Mouse (Mus musculus) heart, embryonic 13.5 days (tissue): ENCODE results near the gene Gins2. TPM values are rescaled to one million over a fixed set of nuclear protein-coding genes. Genes with fewer than 3 reads are reported as not detected.

ENCODE experiments used
- ATAC-seq: fragments of 200-750 bp; cut with Nextera tagmentation; 2 replicates; pipeline ENCODE4 v1.8.0; 2017; ENCODE audit warnings: moderate TSS enrichment; ENCODE audit not compliant: insufficient number of reproducible peaks, low FRiP score, low TSS enrichment; ENCODE audit errors: extremely low read depth
- H3K27ac ChIP-seq: fragments of 300-500 bp; sonication (generic); replicated peaks from 2 replicates; pipeline ENCODE4 v1.5.1; 2015; ENCODE audit warnings: moderate library complexity, mild to moderate bottlenecking, inconsistent platforms
- H3K27me3 ChIP-seq: fragments of 300-500 bp; sonication (generic); replicated peaks from 2 replicates; pipeline ENCODE4 v1.6.1; 2015; ENCODE audit warnings: mild to moderate bottlenecking, inconsistent platforms
- H3K36me3 ChIP-seq: fragments of 300-500 bp; sonication (generic); 2 replicates; pipeline ENCODE4 v1.6.1; 2015; ENCODE audit warnings: mild to moderate bottlenecking, inconsistent platforms
- H3K4me1 ChIP-seq: fragments of 300-500 bp; sonication (generic); 2 replicates; pipeline ENCODE4 v1.6.1; 2015; ENCODE audit warnings: inconsistent platforms
- H3K4me2 ChIP-seq: fragments of 300-500 bp; sonication (generic); 2 replicates; pipeline ENCODE4 v1.6.1; 2015; ENCODE audit warnings: inconsistent platforms, mild to moderate bottlenecking, moderate library complexity
- H3K4me3 ChIP-seq: fragments of 300-500 bp; sonication (generic); 2 replicates; pipeline ENCODE4 v1.5.1; 2015; ENCODE audit warnings: moderate library complexity, mild to moderate bottlenecking, inconsistent platforms
- H3K9ac ChIP-seq: fragments of 300-500 bp; sonication (generic); 2 replicates; pipeline ENCODE4 v1.6.1; 2015; ENCODE audit warnings: inconsistent platforms, mild to moderate bottlenecking, moderate library complexity
- H3K9me3 ChIP-seq: fragments of 300-500 bp; sonication (generic); 2 replicates; pipeline ENCODE4 v1.6.1; 2016; ENCODE audit warnings: inconsistent platforms
- WGBS: fragments of 180-500 bp; shearing (Covaris S2); methylation state at CpG from one replicate; pipeline ENCODE4 v1.1.7; 2015; ENCODE audit warnings: mixed read lengths; 5-methylcytosine and 5-hydroxymethylcytosine counted together
- polyA plus RNA-seq: library from polyadenylated mRNA; unstranded; fragments of >200 nt; fragmentation: Nextera tagmentation; extraction: Ambion mirVana; gene quantifications from 2 replicates; pipeline ENCODE4 v1.2.1, GENCODE M21; 2015

The Gins2 gene
- polyA plus RNA-seq, 1 experiment from 2014 or later = 79.8 TPM

DNA sequence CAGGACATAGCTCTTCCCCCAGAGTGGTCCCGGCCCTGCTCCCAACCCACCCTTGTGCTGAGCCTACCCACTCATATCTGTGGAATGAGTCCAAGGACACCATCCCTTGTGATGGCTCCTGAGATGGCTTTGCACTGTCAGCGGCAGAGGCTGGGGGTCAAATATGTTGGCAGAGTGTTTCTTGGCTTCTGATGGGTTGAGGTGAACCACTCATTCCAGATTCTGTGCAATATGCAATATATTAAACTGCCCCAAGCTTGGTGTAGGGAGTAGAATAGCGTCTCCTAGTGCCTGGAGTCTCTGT, 37.5 kb downstream of the Gins2 start:
- H3K4me1 ChIP-seq = peaks cover 100% of the 10 kb centered on the region
- H3K27me3 ChIP-seq = no peaks in the 10 kb centered on the region
- H3K4me3 ChIP-seq = no peak overlapping the region
- H3K4me2 ChIP-seq = peak overlapping the region; percentile 63
- WGBS = 65% methylated on average over 3 of the region's 3 CpGs
- no peak for ATAC-seq
- H3K9me3 ChIP-seq = no peaks in the 10 kb centered on the region
- peaks cover 26% of the 10 kb centered on the region for H3K36me3 ChIP-seq
- H3K27ac ChIP-seq = peak overlapping the region; percentile 94
- peak overlapping the region; percentile 71 for H3K9ac ChIP-seq

- H3K27ac ChIP-seq = peak overlapping the region; percentile 94
- peak overlapping the region; percentile 73 for H3K9ac ChIP-seq
- ATAC-seq = peak; percentile 21; the same call in 1 of the 2 replicates
- no peaks in the 10 kb centered on the region for H3K27me3 ChIP-seq
- peaks cover 26% of the 10 kb centered on the region for H3K36me3 ChIP-seq
- peak overlapping the region; percentile 26 for H3K4me3 ChIP-seq
- H3K4me1 ChIP-seq = peaks cover 100% of the 10 kb centered on the region
- WGBS = 51% methylated on average over 11 of the region's 11 CpGs
- peak overlapping the region; percentile 63 for H3K4me2 ChIP-seq
- no peaks in the 10 kb centered on the region for H3K9me3 ChIP-seq
Observed at GRCm38 (mm10) chr8:120550937-120551676, 38.0 kb downstream of the Gins2 start.

DNA sequence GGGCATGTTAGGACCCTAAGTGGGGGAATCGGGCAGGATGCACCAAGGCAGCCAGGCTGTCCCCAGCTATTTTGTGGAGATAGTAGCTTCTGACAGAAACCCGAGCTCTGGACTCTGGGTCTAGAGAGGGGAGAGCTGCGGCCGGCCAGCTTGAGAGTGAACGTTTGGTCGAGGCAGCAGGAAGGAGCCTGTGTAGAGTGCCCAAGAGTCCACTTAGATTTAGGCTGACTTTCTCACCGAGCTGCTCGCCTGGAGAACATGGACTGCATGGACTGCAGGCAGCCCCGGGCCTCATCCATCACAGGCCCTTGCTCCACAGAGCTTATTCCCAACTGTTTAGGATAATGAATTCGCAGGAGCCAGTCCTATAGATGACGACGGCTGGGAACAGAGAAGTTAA, 38.7 kb downstream of the Gins2 start:
- H3K4me2 ChIP-seq = peak overlapping the region; percentile 63
- peak overlapping the region; percentile 94 for H3K27ac ChIP-seq

GRCm38 (mm10) chr8:120549922-120550321, 39.2 kb downstream of the Gins2 start:
- Histone ChIP-seq H3K4me3 (peak overlapping the region; percentile 13), H3K36me3 (peaks cover 25% of the 10 kb centered on the region), H3K27me3 (no peaks in the 10 kb centered on the region), H3K9me3 (no peaks in the 10 kb centered on the region), H3K4me1 (peaks cover 100% of the 10 kb centered on the region), H3K4me2 (peak overlapping the region; percentile 63), H3K9ac (peak overlapping the region; percentile 73), H3K27ac (peak overlapping the region; percentile 94)
- 27% methylated on average over 11 of the region's 11 CpGs for WGBS
- ATAC-seq = no peak

More for the DNA sequence above, 38.7 kb downstream of the Gins2 start:
- Histone ChIP-seq H3K36me3 (peaks cover 27% of the 10 kb centered on the region), H3K4me1 (peaks cover 100% of the 10 kb centered on the region), H3K9me3 (no peaks in the 10 kb centered on the region), H3K27me3 (no peaks in the 10 kb centered on the region), H3K4me3 (peak overlapping the region; percentile 26; the same call in 1 of the 2 replicates), H3K9ac (peak overlapping the region; percentile 73)
- ATAC-seq = no peak
- 27% methylated on average over 12 of the region's 12 CpGs for WGBS

DNA sequence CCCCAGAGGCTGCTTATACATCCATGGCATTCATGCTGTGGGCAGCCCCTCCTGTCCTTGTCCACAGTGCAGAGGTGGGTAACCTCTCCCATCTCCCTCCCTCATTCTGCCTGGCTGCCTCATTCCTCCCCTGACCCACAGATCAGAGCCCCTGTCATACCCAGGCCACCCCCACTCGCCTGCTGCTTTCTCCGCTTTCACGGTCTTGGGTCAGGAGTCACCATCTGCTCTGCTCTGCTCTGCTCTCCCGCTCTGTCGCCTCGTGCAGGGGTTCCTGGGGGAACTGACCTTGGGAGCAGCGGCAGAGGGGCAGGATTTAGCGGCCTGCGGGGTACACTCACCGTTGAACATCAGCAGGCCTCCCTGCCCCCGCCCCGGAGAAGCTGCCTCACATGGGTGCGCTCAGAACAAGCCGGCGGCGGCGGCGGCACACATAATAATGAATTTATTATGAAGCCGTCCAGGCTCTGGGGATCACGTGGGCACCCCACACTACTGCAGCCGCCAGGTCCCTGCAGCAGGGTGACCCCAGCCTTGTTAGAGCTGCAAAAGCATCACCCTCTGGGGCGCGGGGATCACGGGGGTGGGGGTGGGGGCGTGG, 39.7 kb downstream of the Gins2 start:
- no peak for ATAC-seq
- WGBS = 23% methylated on average over 25 of the region's 25 CpGs
- Histone ChIP-seq H3K4me1 (peaks cover 98% of the 10 kb centered on the region), H3K27me3 (no peaks in the 10 kb centered on the region), H3K4me2 (peak overlapping the region; percentile 63), H3K9me3 (no peaks in the 10 kb centered on the region), H3K9ac (peak overlapping the region; percentile 73), H3K4me3 (peak overlapping the region; percentile 13), H3K36me3 (peaks cover 20% of the 10 kb centered on the region), H3K27ac (peak overlapping the region; percentile 94)

GRCm38 (mm10) chr8:120548313-120548761, 40.8 kb downstream of the Gins2 start:
- Histone ChIP-seq H3K36me3 (peaks cover 10% of the 10 kb centered on the region), H3K4me2 (peak overlapping the region; percentile 44), H3K9me3 (no peaks in the 10 kb centered on the region), H3K27ac (peak overlapping the region; percentile 94), H3K9ac (peak overlapping the region; percentile 60), H3K4me3 (no peak overlapping the region), H3K4me1 (peaks cover 98% of the 10 kb centered on the region), H3K27me3 (no peaks in the 10 kb centered on the region)
- WGBS = 29% methylated on average over 16 of the region's 16 CpGs
- no peak for ATAC-seq

DNA sequence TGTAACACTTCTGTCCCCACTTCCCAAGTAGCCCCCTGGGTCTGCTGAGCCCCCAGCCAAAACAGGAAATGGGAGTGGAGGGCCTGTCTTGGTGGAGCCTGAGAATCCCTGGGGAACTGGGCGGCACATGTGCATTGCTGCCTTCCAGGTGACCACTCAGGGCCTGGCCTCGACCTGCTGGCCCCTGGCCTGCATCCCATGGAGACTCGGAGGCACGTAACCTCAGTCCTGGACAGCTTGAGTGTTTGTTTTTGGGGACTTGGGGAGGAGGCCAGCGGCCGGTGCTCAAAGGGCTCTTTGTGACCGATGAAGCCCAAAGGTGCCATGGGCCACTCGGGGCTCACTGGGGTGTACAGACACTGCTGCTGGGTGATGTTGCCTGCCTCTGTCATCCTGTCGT, 41.5 kb downstream of the Gins2 start:
- Histone ChIP-seq H3K9me3 (no peaks in the 10 kb centered on the region), H3K27me3 (no peaks in the 10 kb centered on the region), H3K27ac (peak overlapping the region; percentile 94), H3K4me2 (no peak overlapping the region), H3K36me3 (peaks cover 3% of the 10 kb centered on the region; the same call in 1 of the 2 replicates), H3K4me1 (peaks cover 98% of the 10 kb centered on the region), H3K4me3 (no peak overlapping the region), H3K9ac (peak overlapping the region; percentile 60)
- 74% methylated on average over 9 of the region's 9 CpGs for WGBS
- no peak for ATAC-seq

- H3K9me3 ChIP-seq = no peaks in the 10 kb centered on the region
- H3K27me3 ChIP-seq = no peaks in the 10 kb centered on the region
- peaks cover 98% of the 10 kb centered on the region for H3K4me1 ChIP-seq
- H3K4me2 ChIP-seq = peak overlapping the region; percentile 30; the same call in 1 of the 2 replicates
- H3K4me3 ChIP-seq = no peak overlapping the region
- no peak overlapping the region for H3K9ac ChIP-seq
- 0 out of 2 replicates have a peak, but pooled peaks cover 2% of the 10 kb centered on the region for H3K36me3 ChIP-seq
- ATAC-seq = no peak
- H3K27ac ChIP-seq = peak overlapping the region; percentile 88
- WGBS = 89% methylated on average over 5 of the region's 5 CpGs
Observed at GRCm38 (mm10) chr8:120544155-120544554, 44.9 kb downstream of the Gins2 start.

DNA sequence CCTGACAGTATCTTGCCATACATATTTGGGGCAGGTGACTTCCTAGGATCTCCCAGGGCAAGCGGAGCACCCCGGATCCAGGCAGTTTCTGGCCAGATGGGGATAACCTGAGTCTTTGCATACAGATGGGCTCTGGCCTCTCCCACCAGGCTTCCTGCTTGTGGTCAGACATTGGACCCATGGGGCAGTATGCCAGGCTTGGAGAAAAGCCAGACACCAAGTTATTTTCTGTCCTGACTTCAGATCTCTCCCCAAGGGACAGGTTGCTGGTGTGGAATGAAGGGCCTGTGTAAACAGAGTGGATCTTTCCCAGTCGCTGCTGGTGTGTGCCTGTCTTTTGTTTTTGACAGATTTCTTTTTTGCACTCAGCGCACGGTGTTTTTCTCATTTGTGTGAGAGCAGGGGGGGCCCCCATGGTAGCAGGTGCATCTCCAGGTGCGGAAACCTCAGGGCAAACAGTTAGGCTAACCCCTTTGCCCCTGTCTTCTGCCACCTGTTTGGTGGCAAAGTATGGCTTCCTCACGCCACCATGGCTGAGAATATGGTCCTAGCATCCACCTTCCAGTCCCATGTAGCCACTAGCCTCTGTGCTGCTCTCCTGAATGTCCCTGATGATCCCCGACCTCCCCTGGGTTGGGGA, 45.6 kb downstream of the Gins2 start:
- H3K9ac ChIP-seq = peak overlapping the region; percentile 69
- H3K4me3 ChIP-seq = no peak overlapping the region
- H3K9me3 ChIP-seq = no peaks in the 10 kb centered on the region
- peaks cover 98% of the 10 kb centered on the region for H3K4me1 ChIP-seq
- no peaks in the 10 kb centered on the region for H3K27me3 ChIP-seq
- H3K36me3 ChIP-seq = 0 out of 2 replicates have a peak, but pooled peaks cover 2% of the 10 kb centered on the region
- peak overlapping the region; percentile 88 for H3K27ac ChIP-seq
- no peak for ATAC-seq
- WGBS = 51% methylated on average over 8 of the region's 8 CpGs
- H3K4me2 ChIP-seq = peak overlapping the region; percentile 30

DNA sequence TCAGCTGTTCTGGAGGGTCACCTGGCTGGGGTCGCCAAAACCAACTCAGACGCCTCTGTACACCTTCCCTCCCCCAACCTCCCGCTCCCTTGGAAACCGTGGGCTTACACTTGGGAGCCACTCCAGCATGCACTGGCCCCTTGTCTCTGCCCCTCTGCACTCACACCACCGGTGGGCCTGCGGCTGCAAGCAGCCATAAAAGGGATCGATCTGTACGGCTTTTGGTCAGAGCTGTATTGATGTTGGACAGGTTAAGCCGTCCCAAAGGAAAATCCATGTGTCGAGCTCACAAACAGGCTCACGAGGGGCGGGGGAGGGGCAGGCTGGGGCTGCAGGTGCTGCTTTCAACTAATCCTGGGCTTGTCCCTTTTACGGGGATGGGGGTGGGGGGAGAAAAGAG, 46.1 kb downstream of the Gins2 start:
- Histone ChIP-seq H3K27me3 (no peaks in the 10 kb centered on the region), H3K4me1 (peaks cover 98% of the 10 kb centered on the region), H3K36me3 (0 out of 2 replicates have a peak, but pooled peaks cover 2% of the 10 kb centered on the region), H3K4me3 (no peak overlapping the region), H3K27ac (peak overlapping the region; percentile 88), H3K4me2 (peak overlapping the region; percentile 30), H3K9ac (peak overlapping the region; percentile 69; the same call in 1 of the 2 replicates), H3K9me3 (no peaks in the 10 kb centered on the region)
- ATAC-seq = no peak
- WGBS = 28% methylated on average over 13 of the region's 13 CpGs
